Mouse (Mus musculus) 3134 (cell line): ENCODE results near the gene Sox1.

Experiments used
- DNase-seq: peaks from one replicate; pipeline ENCODE4 v3.0.0-alpha.2; 2011; ENCODE audit warnings: low spot score; ENCODE audit not compliant: insufficient read length; ENCODE audit errors: extremely low read depth

The Sox1 gene

GRCm38 (mm10) chr8:12395071-12396031 lies at the start of gene Sox1:
Gene Sox1, plus strand, starts transcription at chr8:12395295.
- no peak for DNase-seq

GRCm38 (mm10) chr8:12345881-12346280 lies 49.2 kb upstream of the Sox1 start:
- no peak for DNase-seq

- no peak for DNase-seq
Measured at GRCm38 (mm10) chr8:12346870-12347269, 48.2 kb upstream of the Sox1 start.

GRCm38 (mm10) chr8:12348306-12348705 lies 46.8 kb upstream of the Sox1 start:
- no peak for DNase-seq

GRCm38 (mm10) chr8:12349591-12349990 lies 45.5 kb upstream of the Sox1 start:
- DNase-seq: no peak

- DNase-seq: no peak
Measured at GRCm38 (mm10) chr8:12351121-12351520, 44.0 kb upstream of the Sox1 start.

GRCm38 (mm10) chr8:12354406-12355025 lies 40.6 kb upstream of the Sox1 start:
- no peak for DNase-seq

GRCm38 (mm10) chr8:12368161-12368560 lies 26.9 kb upstream of the Sox1 start:
- no peak for DNase-seq

GRCm38 (mm10) chr8:12368856-12369255 lies 26.2 kb upstream of the Sox1 start:
- DNase-seq: no peak

GRCm38 (mm10) chr8:12381111-12381510 lies 14.0 kb upstream of the Sox1 start:
- no peak for DNase-seq

- no peak for DNase-seq
Measured at GRCm38 (mm10) chr8:12382707-12383561, 12.2 kb upstream of the Sox1 start.

- DNase-seq: no peak
Measured at GRCm38 (mm10) chr8:12383979-12384890, 10.9 kb upstream of the Sox1 start.

- DNase-seq: no peak
Measured at GRCm38 (mm10) chr8:12384996-12385685, 10.0 kb upstream of the Sox1 start.

- DNase-seq: no peak
Measured at GRCm38 (mm10) chr8:12385686-12386488, 9.2 kb upstream of the Sox1 start.

- no peak for DNase-seq
Measured at GRCm38 (mm10) chr8:12386530-12387222, 8.4 kb upstream of the Sox1 start.

GRCm38 (mm10) chr8:12387223-12387860 lies 7.8 kb upstream of the Sox1 start:
- no peak for DNase-seq

- DNase-seq: no peak
Measured at GRCm38 (mm10) chr8:12387901-12388300, 7.2 kb upstream of the Sox1 start.
